Comparison of ENCODE assay signal across 10 mouse cellular contexts in the genomic region with DNA sequence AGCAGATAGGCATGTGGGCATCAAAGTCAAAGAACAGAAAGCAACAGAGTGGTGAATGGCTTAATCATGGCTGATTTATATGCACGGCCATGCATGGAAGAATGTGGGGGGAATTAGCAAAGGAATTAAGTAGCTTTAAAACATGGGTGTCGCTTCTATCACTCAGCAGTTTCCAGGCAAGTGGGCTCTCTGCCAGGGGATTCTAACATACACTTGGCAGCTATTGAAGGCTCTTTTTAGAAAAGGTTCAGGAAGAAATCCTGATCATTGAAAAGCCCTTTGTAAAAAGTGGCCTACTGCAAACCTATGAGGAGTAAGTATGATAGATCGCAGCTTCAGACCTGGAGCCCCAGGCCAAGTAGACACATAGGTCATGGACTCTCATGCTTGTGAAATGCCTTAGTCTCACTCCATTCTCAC.
DNase-seq lines count a peak whose midpoint lies in the region; ATAC-seq lines count a peak whose summit lies in the region.
"Had no signal": no experiment of that assay in that cellular context is flagged by ENCODE, and none has a peak within 500 bp of the region (broad histone marks: within the 10 kb centered on the region; RNA-seq: fewer than 3 reads in every experiment).

No protein-coding gene starts in this region.

- no peak overlapping the region for H3K4me3 ChIP-seq in forebrain, embryonic 15.5 days
- H3K4me3 ChIP-seq in midbrain, embryonic 14.5 days (replicated peaks; ENCODE audit: low read depth, low read length) = no peak overlapping the region
- H3K4me3 ChIP-seq: embryonic facial prominence, embryonic 13.5 days; lung, embryonic 15.5 days had no signal

- ATAC-seq in forebrain, embryonic 15.5 days (replicated peaks) = peak; percentile 78
- ATAC-seq in midbrain, embryonic 14.5 days (ENCODE audit: low FRiP score, low TSS enrichment) = peak; percentile 48; the same call in 1 of the 2 replicates

- 0 out of 2 replicates have a peak overlapping the region, but pooled peaks have one; percentile 31 for H3K27ac ChIP-seq in forebrain, embryonic 15.5 days (replicated peaks)
- no peak overlapping the region for H3K27ac ChIP-seq in midbrain, embryonic 14.5 days (replicated peaks; ENCODE audit: low read depth, low read length)
- H3K27ac ChIP-seq: embryonic facial prominence, embryonic 13.5 days; lung, embryonic 15.5 days had no signal

- H3K4me2 ChIP-seq in forebrain, embryonic 15.5 days (replicated peaks) = no peak overlapping the region
- H3K4me2 ChIP-seq in midbrain, embryonic 14.5 days (ENCODE audit: low read length) = no peak overlapping the region
- H3K4me2 ChIP-seq: embryonic facial prominence, embryonic 13.5 days; lung, embryonic 15.5 days had no signal

- DNase-seq in heart, adult 9 months (ENCODE audit: low spot score in 2 of 2) = peak; percentile 2 to 15
- DNase-seq in heart, postnatal 36 days = no peak
- DNase-seq in lung, postnatal 10 days = peak; percentile 15
- DNase-seq in lung, postnatal 25 days (ENCODE audit: low spot score) = no peak
- peak; percentile 83 for DNase-seq in midbrain, embryonic 14.5 days
- DNase-seq in gastrocnemius, adult 8-10 months (ENCODE audit: low spot score in 2 of 2) = no peak
- no peak for DNase-seq in spleen, postnatal 4 days (ENCODE audit: low spot score in 2 of 2)

- no peaks in the 10 kb centered on the region for H3K9me3 ChIP-seq in forebrain, embryonic 15.5 days
- no peaks in the 10 kb centered on the region for H3K9me3 ChIP-seq in midbrain, embryonic 14.5 days (ENCODE audit: control insufficient read depth, low read length)
- H3K9me3 ChIP-seq: embryonic facial prominence, embryonic 13.5 days; lung, embryonic 15.5 days had no signal

- peaks cover 17% of the 10 kb centered on the region for H3K4me1 ChIP-seq in forebrain, embryonic 15.5 days
- peaks cover 6% of the 10 kb centered on the region; the same call in 1 of the 2 replicates for H3K4me1 ChIP-seq in midbrain, embryonic 14.5 days (ENCODE audit: control insufficient read depth, insufficient read depth, low read length)
- H3K4me1 ChIP-seq: embryonic facial prominence, embryonic 13.5 days; lung, embryonic 15.5 days had no signal

- no peak overlapping the region for H3K9ac ChIP-seq in forebrain, embryonic 15.5 days (replicated peaks)
- no peak overlapping the region for H3K9ac ChIP-seq in midbrain, embryonic 14.5 days (replicated peaks; ENCODE audit: low read length)
- H3K9ac ChIP-seq: embryonic facial prominence, embryonic 13.5 days; lung, embryonic 15.5 days had no signal

- intact Hi-C loops in heart, postnatal 36 days (cut with DNase I) = loop anchor here (5.0 kb wide), 1 partner anchor 111 kb away; no protein-coding TSS in a partner anchor

- no peaks in the 10 kb centered on the region for H3K27me3 ChIP-seq in forebrain, embryonic 15.5 days
- H3K27me3 ChIP-seq in midbrain, embryonic 14.5 days (ENCODE audit: control insufficient read depth, insufficient read depth, low read length) = no peaks in the 10 kb centered on the region
- H3K27me3 ChIP-seq: embryonic facial prominence, embryonic 13.5 days; lung, embryonic 15.5 days had no signal

- H3K36me3 ChIP-seq in forebrain, embryonic 15.5 days = no peaks in the 10 kb centered on the region
- H3K36me3 ChIP-seq in midbrain, embryonic 14.5 days (ENCODE audit: control insufficient read depth, insufficient read depth, low read length) = no peaks in the 10 kb centered on the region
- H3K36me3 ChIP-seq: embryonic facial prominence, embryonic 13.5 days; lung, embryonic 15.5 days had no signal

- WGBS in forebrain, embryonic 15.5 days = 12% methylated on average over 3 of the region's 3 CpGs
- 24% methylated on average over 3 of the region's 3 CpGs for WGBS in midbrain, embryonic 14.5 days

Comparison
In these comparisons a context has a peak if more than half of its experiments do, and no peak if none do; other contexts are left out.
1. DNase-seq: peak in heart, adult 9 months (2 of 2), lung, postnatal 10 days (single experiment) and midbrain, embryonic 14.5 days (single experiment); none in heart, postnatal 36 days (0 of 2), lung, postnatal 25 days (single experiment), gastrocnemius, adult 8-10 months (0 of 2) and spleen, postnatal 4 days (0 of 2).